ENCODE assay signal across 8 mouse cellular contexts in the genomic region with DNA sequence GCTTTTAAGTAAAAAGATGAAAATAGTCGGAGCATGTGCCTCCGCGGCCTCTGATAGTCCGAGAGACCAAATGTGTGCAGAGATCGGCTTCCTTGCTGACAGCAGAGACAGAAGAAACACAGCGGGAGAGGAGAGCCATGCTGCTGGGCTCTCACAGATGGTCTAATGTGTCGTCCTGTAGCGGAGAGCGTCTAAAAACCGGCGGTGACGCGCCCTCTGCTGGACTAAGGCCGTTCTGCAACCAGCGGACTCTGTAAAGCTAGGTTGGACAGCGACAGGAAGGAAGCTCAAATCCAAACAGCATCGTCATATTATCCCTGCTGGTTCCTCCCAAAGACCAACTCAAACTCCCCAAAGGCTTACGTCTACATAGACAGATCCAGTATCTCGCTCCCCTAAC. TPM values are rescaled to one million over a fixed set of nuclear protein-coding genes. Genes with fewer than 3 reads are reported as not detected.
DNase-seq lines count a peak whose midpoint lies in the region; ATAC-seq and TF ChIP-seq lines count a peak whose summit lies in the region.

No protein-coding gene starts in this region.

- peak; percentile 80 for DNase-seq in CD4-positive helper T cell, adult 2 months (ENCODE audit: low read depth, low spot score)
- peak; percentile 82 for DNase-seq in c-Kit-positive CD71-negative TER-119-negative erythroid progenitor cells, embryonic 14.5 days (ENCODE audit: low read depth)
- peak; percentile 94 for DNase-seq in forebrain, embryonic 11.5 days (ENCODE audit: low spot score)
- DNase-seq in kidney, postnatal 25 days: peak; percentile 83 to 94
- DNase-seq in liver, embryonic 14.5 days (ENCODE audit: low read depth in 3 of 3, low spot score in 3 of 3): peak in 2 of 3 experiments; percentile 37 to 40
- peak; percentile 94 for DNase-seq in neural tube, embryonic 11.5 days (ENCODE audit: low spot score)

- peak overlapping the region; percentile 37 for H3K4me2 ChIP-seq in forebrain, embryonic 11.5 days (ENCODE audit: low read depth, low read length, severe bottlenecking)
- peak overlapping the region; percentile 67 for H3K4me2 ChIP-seq in heart, embryonic 16.5 days (ENCODE audit: low read depth, low read length)
- H3K4me2 ChIP-seq in liver, embryonic 14.5 days (ENCODE audit: low read depth): peak overlapping the region; percentile 27
- H3K4me2 ChIP-seq in neural tube, embryonic 11.5 days (ENCODE audit: low read depth): peak overlapping the region; percentile 24
- peak overlapping the region; percentile 46 for H3K4me2 ChIP-seq in stomach, embryonic 16.5 days (ENCODE audit: low read depth, low read length)

- peak overlapping the region; percentile 5 for H3K4me3 ChIP-seq in forebrain, embryonic 11.5 days (ENCODE audit: low read depth, low read length)
- H3K4me3 ChIP-seq in heart, embryonic 16.5 days (ENCODE audit: low read length): peak overlapping the region; percentile 35
- H3K4me3 ChIP-seq in liver, embryonic 14.5 days (ENCODE audit: insufficient read depth in 1 of 2, low read depth in 2 of 2, low read length in 2 of 2): no peak overlapping the region
- no peak overlapping the region for H3K4me3 ChIP-seq in neural tube, embryonic 11.5 days (ENCODE audit: low read depth, low read length)
- H3K4me3 ChIP-seq in stomach, embryonic 16.5 days (replicated peaks; ENCODE audit: low read length): peak overlapping the region; percentile 22

- no peak for TF ChIP-seq EP300 in liver, embryonic 14.5 days (IDR thresholded peaks at IDR 0.05; ENCODE audit: low read depth)

- ATAC-seq in forebrain, embryonic 11.5 days (replicated peaks; ENCODE audit: low FRiP score): peak; percentile 73
- ATAC-seq in heart, embryonic 16.5 days (replicated peaks; ENCODE audit: extremely low read depth, insufficient read depth, low FRiP score): peak; percentile 83
- no peak for ATAC-seq in liver, embryonic 14.5 days (ENCODE audit: insufficient read depth)
- ATAC-seq in neural tube, embryonic 11.5 days (ENCODE audit: insufficient read depth, low FRiP score, low TSS enrichment): peak; percentile 65; the same call in 1 of the 2 replicates
- ATAC-seq in stomach, embryonic 16.5 days (ENCODE audit: insufficient read depth, low FRiP score): peak; percentile 65; the same call in 1 of the 2 replicates

- H3K36me3 ChIP-seq in forebrain, embryonic 11.5 days (ENCODE audit: control insufficient read depth, insufficient read depth, low read length): no peaks in the 10 kb centered on the region
- no peaks in the 10 kb centered on the region for H3K36me3 ChIP-seq in heart, embryonic 16.5 days (ENCODE audit: control insufficient read depth, insufficient read depth)
- H3K36me3 ChIP-seq in liver, embryonic 14.5 days (replicated peaks; ENCODE audit: control insufficient read depth, insufficient read depth, low read depth): no peaks in the 10 kb centered on the region
- H3K36me3 ChIP-seq in neural tube, embryonic 11.5 days (ENCODE audit: control insufficient read depth, insufficient read depth, low read length): no peaks in the 10 kb centered on the region
- no peaks in the 10 kb centered on the region for H3K36me3 ChIP-seq in stomach, embryonic 16.5 days (ENCODE audit: control insufficient read depth, insufficient read depth, low read length)

- peaks cover 24% of the 10 kb centered on the region for H3K27me3 ChIP-seq in forebrain, embryonic 11.5 days (ENCODE audit: control insufficient read depth, insufficient read depth, low read length)
- H3K27me3 ChIP-seq in heart, embryonic 16.5 days (ENCODE audit: control insufficient read depth, insufficient read depth, low read length): peaks cover 9% of the 10 kb centered on the region; the same call in 1 of the 2 replicates
- peaks cover 8% of the 10 kb centered on the region for H3K27me3 ChIP-seq in liver, embryonic 14.5 days (ENCODE audit: control insufficient read depth, insufficient read depth, low read length)
- no peaks in the 10 kb centered on the region for H3K27me3 ChIP-seq in neural tube, embryonic 11.5 days (ENCODE audit: control insufficient read depth, insufficient read depth, low read length)
- H3K27me3 ChIP-seq in stomach, embryonic 16.5 days (ENCODE audit: control insufficient read depth, insufficient read depth, low read length): no peaks in the 10 kb centered on the region

- no peak overlapping the region for H3K27ac ChIP-seq in forebrain, embryonic 11.5 days (ENCODE audit: low read depth, low read length)
- H3K27ac ChIP-seq in heart, embryonic 16.5 days (ENCODE audit: low read length): no peak overlapping the region
- no peak overlapping the region for H3K27ac ChIP-seq in liver, embryonic 14.5 days
- no peak overlapping the region for H3K27ac ChIP-seq in neural tube, embryonic 11.5 days (ENCODE audit: low read depth, low read length)
- no peak overlapping the region for H3K27ac ChIP-seq in stomach, embryonic 16.5 days (ENCODE audit: low read length)

- H3K9ac ChIP-seq in forebrain, embryonic 11.5 days (ENCODE audit: low read length): peak overlapping the region; percentile 9; the same call in 1 of the 2 replicates
- peak overlapping the region; percentile 44; the same call in 1 of the 2 replicates for H3K9ac ChIP-seq in heart, embryonic 16.5 days (ENCODE audit: low read length)
- H3K9ac ChIP-seq in liver, embryonic 14.5 days (replicated peaks): no peak overlapping the region
- no peak overlapping the region for H3K9ac ChIP-seq in neural tube, embryonic 11.5 days (ENCODE audit: low read length)
- no peak overlapping the region for H3K9ac ChIP-seq in stomach, embryonic 16.5 days (ENCODE audit: low read length)

- H3K4me1 ChIP-seq in forebrain, embryonic 11.5 days (replicated peaks; ENCODE audit: control insufficient read depth, insufficient read depth, low read length): peaks cover 13% of the 10 kb centered on the region
- peaks cover 13% of the 10 kb centered on the region for H3K4me1 ChIP-seq in heart, embryonic 16.5 days (ENCODE audit: control insufficient read depth, insufficient read depth, low read length)
- no peaks in the 10 kb centered on the region for H3K4me1 ChIP-seq in liver, embryonic 14.5 days (replicated peaks; ENCODE audit: control insufficient read depth in 2 of 2, insufficient read depth in 2 of 2, low read length in 1 of 2)
- H3K4me1 ChIP-seq in neural tube, embryonic 11.5 days (ENCODE audit: control insufficient read depth, insufficient read depth, low read length): peaks cover 14% of the 10 kb centered on the region; the same call in 1 of the 2 replicates
- peaks cover 8% of the 10 kb centered on the region; the same call in 1 of the 2 replicates for H3K4me1 ChIP-seq in stomach, embryonic 16.5 days (ENCODE audit: control insufficient read depth, insufficient read depth, low read length)

- under 1% methylated on average over 19 of the region's 19 CpGs for WGBS in forebrain, embryonic 11.5 days
- WGBS in heart, embryonic 16.5 days: under 1% methylated on average over 19 of the region's 19 CpGs
- 0% methylated on average over 19 of the region's 19 CpGs for WGBS in liver, embryonic 14.5 days (ENCODE audit: insufficient replicate concordance)
- WGBS in neural tube, embryonic 11.5 days: under 1% methylated on average over 19 of the region's 19 CpGs
- WGBS in stomach, embryonic 16.5 days: under 1% methylated on average over 19 of the region's 19 CpGs

- H3K9me3 ChIP-seq in forebrain, embryonic 11.5 days (ENCODE audit: control insufficient read depth, low read length): no peaks in the 10 kb centered on the region
- H3K9me3 ChIP-seq in heart, embryonic 16.5 days (replicated peaks; ENCODE audit: control insufficient read depth, low read length): no peaks in the 10 kb centered on the region
- H3K9me3 ChIP-seq in liver, embryonic 14.5 days (ENCODE audit: control insufficient read depth, low read length): no peaks in the 10 kb centered on the region
- no peaks in the 10 kb centered on the region for H3K9me3 ChIP-seq in neural tube, embryonic 11.5 days (ENCODE audit: control insufficient read depth, low read length)
- H3K9me3 ChIP-seq in stomach, embryonic 16.5 days (replicated peaks; ENCODE audit: control insufficient read depth, low read length): no peaks in the 10 kb centered on the region

- peak; percentile 94 for TF ChIP-seq CTCF in liver, embryonic 14.5 days (IDR thresholded peaks at IDR 0.05; ENCODE audit: low read depth)

RNA-seq across cellular contexts. Expression of a gene that starts 23.8 kb away (rescaled TPM):
- polyA plus RNA-seq in forebrain, embryonic 11.5 days (2014; fragmentation: Nextera tagmentation; extraction: Ambion mirVana): 46.4 and 50.5 TPM in 2 replicates
- 21.0 and 22.9 TPM in 2 replicates for polyA plus RNA-seq in heart, embryonic 16.5 days (2015; fragmentation: Nextera tagmentation; extraction: Ambion mirVana)
- polyA plus RNA-seq in liver, embryonic 14.5 days (2012; rRNA removed): 3.3 and 3.6 TPM in 2 replicates
- polyA plus RNA-seq in liver, embryonic 14.5 days (2014; fragmentation: Nextera tagmentation; extraction: Ambion mirVana): 2.3 and 2.5 TPM in 2 replicates
- polyA plus RNA-seq in neural tube, embryonic 11.5 days (2014; fragmentation: Nextera tagmentation; extraction: Ambion mirVana): 43.2 and 44.9 TPM in 2 replicates
- 27.1 and 28.8 TPM in 2 replicates for polyA plus RNA-seq in stomach, embryonic 16.5 days (2015; fragmentation: Nextera tagmentation; extraction: Ambion mirVana)

RNA-seq across cellular contexts. Expression of a gene that starts 26.3 kb away (rescaled TPM):
- polyA plus RNA-seq in forebrain, embryonic 11.5 days (2014; fragmentation: Nextera tagmentation; extraction: Ambion mirVana): not detected in 2 replicates
- polyA plus RNA-seq in heart, embryonic 16.5 days (2015; fragmentation: Nextera tagmentation; extraction: Ambion mirVana): 0.12 TPM in 1 of 2 replicates, not detected in the other
- polyA plus RNA-seq in liver, embryonic 14.5 days (2012; rRNA removed): not detected in 2 replicates
- not detected in 2 replicates for polyA plus RNA-seq in liver, embryonic 14.5 days (2014; fragmentation: Nextera tagmentation; extraction: Ambion mirVana)
- polyA plus RNA-seq in neural tube, embryonic 11.5 days (2014; fragmentation: Nextera tagmentation; extraction: Ambion mirVana): not detected in 2 replicates
- not detected in 2 replicates for polyA plus RNA-seq in stomach, embryonic 16.5 days (2015; fragmentation: Nextera tagmentation; extraction: Ambion mirVana)

RNA-seq across cellular contexts. Expression of a gene that starts 33.7 kb away (rescaled TPM):
- polyA plus RNA-seq in forebrain, embryonic 11.5 days (2014; fragmentation: Nextera tagmentation; extraction: Ambion mirVana): not detected in 2 replicates
- 0.51 and 0.54 TPM in 2 replicates for polyA plus RNA-seq in heart, embryonic 16.5 days (2015; fragmentation: Nextera tagmentation; extraction: Ambion mirVana)
- not detected in 2 replicates for polyA plus RNA-seq in liver, embryonic 14.5 days (2012; rRNA removed)
- not detected in 2 replicates for polyA plus RNA-seq in liver, embryonic 14.5 days (2014; fragmentation: Nextera tagmentation; extraction: Ambion mirVana)
- 0.53 and 0.57 TPM in 2 replicates for polyA plus RNA-seq in neural tube, embryonic 11.5 days (2014; fragmentation: Nextera tagmentation; extraction: Ambion mirVana)
- 0.75 and 0.94 TPM in 2 replicates for polyA plus RNA-seq in stomach, embryonic 16.5 days (2015; fragmentation: Nextera tagmentation; extraction: Ambion mirVana)

Comparison
In these comparisons a context has a peak if more than half of its experiments do, and no peak if none do; other contexts are left out.
1. DNase-seq: peak in every context shown above with its lines; median percentile 94 in forebrain, embryonic 11.5 days; 94 in neural tube, embryonic 11.5 days; 88 in kidney, postnatal 25 days; 82 in c-Kit-positive CD71-negative TER-119-negative erythroid progenitor cells, embryonic 14.5 days; 80 in CD4-positive helper T cell, adult 2 months; 38 in liver, embryonic 14.5 days.
2. H3K4me3 ChIP-seq: peak in forebrain, embryonic 11.5 days (single experiment), heart, embryonic 16.5 days (single experiment) and stomach, embryonic 16.5 days (single experiment); none in liver, embryonic 14.5 days (0 of 2) and neural tube, embryonic 11.5 days (single experiment).
3. H3K9ac ChIP-seq: peak in forebrain, embryonic 11.5 days (single experiment) and heart, embryonic 16.5 days (single experiment); none in liver, embryonic 14.5 days (single experiment), neural tube, embryonic 11.5 days (single experiment) and stomach, embryonic 16.5 days (single experiment).
4. Peak in every context shown above with its lines, with median percentiles within 50 percentile points of each other: H3K4me2 ChIP-seq.